Mouse (Mus musculus) left cerebral cortex, adult 2 months (tissue): ENCODE measurements around the gene Galk1. TPM values are rescaled to one million over a fixed set of nuclear protein-coding genes. Genes with fewer than 3 reads are reported as not detected.

Experiments used
- DNase-seq, 2 experiments: peaks; one replicate each; pipeline ENCODE4 v3.0.0; 2021 to 2022; ENCODE audit warnings: low spot score in 2 of 2, mixed read lengths in 1 of 2; ENCODE audit errors: extremely low spot score in 1 of 2
- H3K27ac ChIP-seq: fragments of 200-600 bp; 2 replicates; pipeline ENCODE4 v1.8.1; 2022
- H3K4me3 ChIP-seq: fragments of 200-600 bp; 2 replicates; pipeline ENCODE4 v1.8.1; 2022
- CTCF ChIP-seq: fragments of 200-600 bp; IDR thresholded peaks from 2 replicates; pipeline ENCODE4 v1.8.1; 2022; ENCODE audit warnings: antibody characterized with exemption, mild to moderate bottlenecking, moderate library complexity
- intact Hi-C: fragments of 180-260 bp; cut with DNase I; formaldehyde crosslinking; loops from one replicate; pipeline ENCODE4 v1.15.1; 2025
- total RNA-seq, 2 experiments: library from RNA; stranded (reverse); gene quantifications; 2 replicates each; pipeline ENCODE4 v1.2.3; 2021

Gene Galk1
- total RNA-seq, 2 experiments from 2014 or later = 13.3 to 13.9 TPM

DNA sequence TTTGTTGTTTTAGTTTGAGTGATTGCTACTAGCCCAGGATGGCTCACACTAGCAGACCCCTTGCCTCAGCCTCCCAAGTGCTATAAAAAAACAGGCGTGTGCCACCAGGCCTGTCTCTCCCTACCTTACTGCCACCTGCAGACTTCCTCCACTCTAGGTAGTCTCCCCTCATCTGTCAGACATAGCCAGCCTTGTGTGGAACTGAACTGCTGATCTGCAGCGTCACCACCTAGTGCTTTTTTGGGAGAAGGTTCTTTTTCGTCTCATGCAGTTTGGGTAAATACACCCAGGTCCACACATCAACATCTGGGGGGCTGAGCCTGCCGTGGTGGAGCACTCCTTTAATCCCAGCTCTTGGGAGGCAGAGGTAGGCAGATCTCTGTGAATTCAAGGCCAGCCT, 15.5 kb downstream of the Galk1 start:
- no peak for TF ChIP-seq CTCF
- DNase-seq = no peak
- intact Hi-C loops = no loop called here
- Histone ChIP-seq H3K4me3 (no peak overlapping the region), H3K27ac (no peak overlapping the region)

DNA sequence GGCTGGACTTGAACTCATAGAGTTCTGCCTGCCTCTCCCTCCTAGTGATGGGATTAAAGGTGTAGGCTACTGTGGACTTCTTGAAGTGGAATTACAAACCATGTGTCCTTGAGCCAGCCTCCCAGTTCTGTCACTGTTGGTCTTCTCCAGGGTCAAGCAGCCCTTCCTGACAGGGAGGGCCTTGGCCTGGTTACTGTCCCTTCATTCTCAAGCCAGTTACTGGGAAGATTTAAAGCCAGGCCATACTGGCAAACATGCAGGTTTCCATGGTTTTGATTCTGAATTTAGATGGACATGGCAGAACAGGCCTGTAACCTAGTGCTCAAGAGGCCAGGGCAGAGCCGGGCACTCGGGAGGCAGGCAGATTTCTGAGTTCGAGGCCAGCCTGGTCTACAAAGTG, 17.3 kb downstream of the Galk1 start:
- TF ChIP-seq CTCF = no peak
- no peak for DNase-seq
- Histone ChIP-seq H3K27ac (no peak overlapping the region), H3K4me3 (no peak overlapping the region)
- intact Hi-C loops = no loop called here

DNA sequence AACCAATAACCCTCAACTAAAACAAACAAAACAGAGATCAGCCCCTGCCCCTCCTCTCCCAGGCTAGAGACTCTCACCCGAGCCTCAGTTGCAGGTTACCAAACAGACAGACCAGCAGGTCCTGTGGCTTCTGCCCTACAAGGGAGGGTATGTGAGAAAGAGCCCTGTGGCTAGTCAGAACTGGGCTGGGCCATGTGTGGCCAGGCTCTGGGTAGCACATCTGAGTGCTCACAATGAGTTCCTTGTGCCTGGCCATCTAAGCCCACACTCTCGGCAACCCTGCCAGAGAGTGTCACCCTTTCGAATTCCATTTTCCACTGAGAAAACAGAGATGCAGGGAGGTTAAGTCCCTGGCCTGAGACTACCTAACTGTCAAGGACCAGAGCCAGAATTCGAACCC, 20.4 kb downstream of the Galk1 start:
- no peak for DNase-seq
- Histone ChIP-seq H3K4me3 (no peak overlapping the region), H3K27ac (peak overlapping the region; percentile 5; the same call in 1 of the 2 replicates)
- intact Hi-C loops = no loop called here
- no peak for TF ChIP-seq CTCF

- Histone ChIP-seq H3K4me3 (no peak overlapping the region), H3K27ac (no peak overlapping the region)
- DNase-seq = no peak
- no peak for TF ChIP-seq CTCF
- intact Hi-C loops = no loop called here
These were observed 22.8 kb downstream of the Galk1 start for GRCm38 (mm10) chr11:115989686-115990085.

- no peak for DNase-seq
- Histone ChIP-seq H3K4me3 (no peak overlapping the region), H3K27ac (no peak overlapping the region)
- intact Hi-C loops = no loop called here
- TF ChIP-seq CTCF = no peak
These were observed 29.2 kb downstream of the Galk1 start for GRCm38 (mm10) chr11:115983291-115983690.

DNA sequence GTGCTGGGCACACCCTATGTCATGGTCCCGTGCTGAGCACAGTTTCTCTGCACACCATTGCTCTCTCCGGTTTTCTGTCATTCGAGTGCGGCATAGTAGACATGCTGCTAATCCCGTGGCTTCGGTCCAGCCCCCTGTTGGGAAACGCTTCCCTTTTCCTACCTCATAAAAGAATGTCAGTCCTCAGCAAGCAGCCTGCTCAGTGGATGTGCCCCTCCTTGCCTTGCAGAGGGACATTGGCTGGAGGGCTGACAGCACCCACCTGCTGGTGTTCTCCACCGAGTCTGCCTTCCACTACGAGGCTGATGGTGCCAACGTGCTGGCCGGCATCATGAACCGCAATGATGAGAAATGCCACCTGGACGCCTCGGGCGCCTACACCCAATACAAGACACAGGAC, 30.0 kb downstream of the Galk1 start:
- intact Hi-C loops = no loop called here
- DNase-seq = no peak
- no peak overlapping the region for H3K27ac ChIP-seq
- no peak overlapping the region for H3K4me3 ChIP-seq
- no peak for TF ChIP-seq CTCF

GRCm38 (mm10) chr11:115975544-115975943, 37.0 kb downstream of the Galk1 start:
- intact Hi-C loops = no loop called here
- Histone ChIP-seq H3K27ac (no peak overlapping the region), H3K4me3 (no peak overlapping the region)
- no peak for TF ChIP-seq CTCF
- no peak for DNase-seq

DNA sequence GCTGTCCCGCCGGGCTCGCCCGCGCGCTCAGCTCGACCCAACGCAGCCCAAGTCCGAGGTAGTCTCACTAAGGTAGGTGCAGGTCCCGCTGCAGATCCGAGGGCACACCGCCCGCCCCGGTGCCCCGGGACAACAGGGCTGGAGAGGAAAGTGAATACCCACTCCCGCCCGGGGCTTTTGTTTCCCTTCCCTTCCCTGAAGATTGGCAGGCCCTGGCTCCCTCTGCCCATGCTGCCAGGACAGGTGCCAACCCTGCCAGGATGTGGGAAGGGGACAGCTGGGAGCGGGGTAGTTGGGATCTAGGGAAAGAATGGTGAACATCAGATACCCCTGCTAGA, 37.5 kb downstream of the Galk1 start:
- peak overlapping the region; percentile 36 for H3K4me3 ChIP-seq
- DNase-seq = no peak
- no peak overlapping the region for H3K27ac ChIP-seq
- no peak for TF ChIP-seq CTCF
- intact Hi-C loops = no loop called here

DNA sequence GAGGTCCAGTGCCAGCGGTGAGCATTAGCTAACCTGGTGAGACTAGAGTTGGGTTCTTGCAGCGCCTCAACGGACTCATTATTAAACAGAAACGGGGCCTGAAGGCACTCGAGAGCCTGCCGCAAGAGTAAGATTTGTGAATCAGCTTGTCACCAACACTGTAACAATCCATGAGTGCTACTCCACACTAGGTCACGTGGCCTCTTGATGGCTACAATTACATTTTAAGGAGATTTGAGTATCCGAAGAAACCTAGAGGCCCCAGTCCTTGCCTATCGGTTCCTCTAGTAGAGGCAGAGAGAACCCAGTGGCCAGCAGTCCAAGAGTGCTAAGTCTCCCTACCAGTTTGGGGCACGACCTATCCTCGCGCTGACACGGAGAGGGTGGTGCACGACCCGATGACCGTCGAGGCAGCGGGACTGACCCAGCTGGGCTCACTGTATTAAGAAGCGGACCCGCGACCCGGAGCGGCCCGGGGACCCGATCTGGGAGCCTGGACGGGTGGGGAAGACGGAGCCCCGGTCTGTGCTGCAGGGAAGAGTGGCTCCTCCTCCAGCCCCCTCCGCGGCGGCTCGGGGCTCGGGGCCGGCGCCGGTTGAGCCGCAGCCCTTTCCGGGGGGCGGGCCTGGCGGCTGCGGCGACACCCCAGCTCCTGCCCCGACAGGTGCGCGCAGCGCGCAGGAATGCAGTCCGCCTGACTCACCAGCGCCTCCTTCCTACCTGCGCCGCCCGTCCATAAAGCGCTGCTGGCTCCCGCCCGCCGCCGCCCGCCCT, 38.0 kb downstream of the Galk1 start, which contains the start of gene Itgb4:
TSS of gene Itgb4 (plus strand) at position 401 of the 774 bp plus-strand sequence.
- no peak for DNase-seq
- peak within 1 kb of the TSS; percentile 36 for H3K4me3 ChIP-seq
- no peak; the same call in 1 of the 2 replicates for TF ChIP-seq CTCF
- intact Hi-C loops = no loop called here
- no peak within 1 kb of the TSS for H3K27ac ChIP-seq

DNA sequence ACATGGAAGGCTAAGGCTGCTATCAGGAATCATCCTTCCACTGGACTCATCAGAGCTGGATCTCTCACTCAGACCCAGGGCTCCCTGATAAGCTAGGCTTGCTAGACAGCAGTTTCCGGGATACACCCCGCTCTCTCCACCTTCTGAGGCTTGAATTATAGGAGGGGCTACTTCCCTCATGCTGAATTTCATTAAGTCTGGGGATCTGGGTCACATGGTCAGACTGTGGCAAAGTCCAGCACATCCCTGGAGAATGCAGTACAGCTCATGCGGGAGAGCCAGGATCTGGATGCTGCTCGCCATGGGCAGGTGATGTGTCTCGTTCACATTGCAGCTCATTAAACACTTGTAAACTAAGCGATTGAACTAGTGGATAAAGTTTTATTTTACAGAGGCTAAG, 41.5 kb downstream of the Galk1 start:
- no peak for TF ChIP-seq CTCF
- intact Hi-C loops = no loop called here
- no peak overlapping the region for H3K27ac ChIP-seq

GRCm38 (mm10) chr11:115970006-115970673, 42.4 kb downstream of the Galk1 start:
- Histone ChIP-seq H3K4me3 (no peak overlapping the region), H3K27ac (no peak overlapping the region)
- intact Hi-C loops = no loop called here
- TF ChIP-seq CTCF = no peak
- DNase-seq = no peak

More for the DNA sequence above, 41.5 kb downstream of the Galk1 start:
- DNase-seq = no peak
- no peak overlapping the region for H3K4me3 ChIP-seq

DNA sequence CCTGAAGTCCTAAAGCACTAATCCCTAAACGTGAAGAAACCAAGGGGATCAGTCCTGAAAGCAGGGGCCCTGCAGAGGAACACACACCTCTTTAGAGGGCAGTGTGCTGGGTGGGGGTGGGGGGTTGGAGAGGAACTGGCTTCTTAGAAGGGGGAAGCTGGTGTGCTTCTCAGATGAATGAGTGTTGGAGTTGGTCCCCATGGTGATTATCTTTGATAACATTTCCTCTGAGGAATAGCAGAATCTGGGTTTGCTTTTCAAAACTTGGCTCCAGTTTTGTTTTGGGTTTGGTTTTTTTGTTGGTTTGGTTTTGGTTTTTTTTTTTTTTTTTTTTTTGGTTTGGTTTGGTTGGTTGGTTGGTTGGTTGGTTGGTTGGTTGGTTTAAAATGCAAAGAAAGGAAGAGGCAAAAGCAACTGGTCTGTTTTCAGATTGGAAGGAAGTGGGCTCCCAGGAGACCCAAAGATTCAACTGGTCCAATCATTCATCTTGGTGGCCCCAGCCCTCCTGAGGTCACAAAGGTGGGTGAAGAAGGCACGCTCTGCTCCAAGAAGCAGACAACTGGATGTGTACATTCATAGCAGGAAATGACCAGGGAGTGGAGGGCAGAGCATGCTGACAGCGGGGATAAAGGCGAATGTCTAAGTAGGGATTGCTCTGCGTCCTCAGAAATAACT, 43.7 kb downstream of the Galk1 start:
- H3K27ac ChIP-seq = no peak overlapping the region
- intact Hi-C loops = no loop called here
- DNase-seq = no peak
- H3K4me3 ChIP-seq = no peak overlapping the region
- TF ChIP-seq CTCF = no peak
